Mouse (Mus musculus) MEL-GATA-1-ER (cell line): Measurements from ENCODE around the gene Pde4d.
"Not testable (repeated sequence)": the region's sequence is repeated elsewhere in the genome, so short reads cannot be mapped to it uniquely, and the experiment has no call there.

Source experiments
- DNase-seq: peaks from one replicate; pipeline ENCODE4 v3.0.0-alpha.2; 2012; ENCODE audit warnings: low read depth; ENCODE audit errors: extremely low read depth

The Pde4d gene

GRCm38 (mm10) chr13:108686262-108686661, 236.5 kb downstream of the Pde4d start:
- DNase-seq, result no peak

GRCm38 (mm10) chr13:108686807-108687206, 237.1 kb downstream of the Pde4d start:
- DNase-seq, result no peak

- no peak for DNase-seq
These were observed 243.3 kb downstream of the Pde4d start for GRCm38 (mm10) chr13:108692883-108693550.

GRCm38 (mm10) chr13:108705441-108705840, 255.7 kb downstream of the Pde4d start:
- no peak for DNase-seq

GRCm38 (mm10) chr13:108714032-108714431, 264.3 kb downstream of the Pde4d start:
- DNase-seq, result no peak

- no peak for DNase-seq
These were observed 265.3 kb downstream of the Pde4d start for GRCm38 (mm10) chr13:108715029-108715428.

- DNase-seq, result no peak
These were observed 272.5 kb downstream of the Pde4d start for GRCm38 (mm10) chr13:108722234-108722633.

GRCm38 (mm10) chr13:108734356-108734755, 284.6 kb downstream of the Pde4d start:
- not testable (repeated sequence) for DNase-seq

- DNase-seq, result no peak
These were observed 301.6 kb downstream of the Pde4d start for GRCm38 (mm10) chr13:108751155-108751840.

- DNase-seq, result no peak
These were observed 307.7 kb downstream of the Pde4d start for GRCm38 (mm10) chr13:108757477-108757876.

GRCm38 (mm10) chr13:108758331-108758730, 308.6 kb downstream of the Pde4d start:
- DNase-seq, result no peak

GRCm38 (mm10) chr13:108759140-108759539, 309.4 kb downstream of the Pde4d start:
- no peak for DNase-seq

- no peak for DNase-seq
These were observed 313.5 kb downstream of the Pde4d start for GRCm38 (mm10) chr13:108763295-108763694.

- DNase-seq, result no peak
These were observed 316.4 kb downstream of the Pde4d start for GRCm38 (mm10) chr13:108766020-108766727.

- DNase-seq, result no peak
These were observed 319.8 kb downstream of the Pde4d start for GRCm38 (mm10) chr13:108769465-108770056.

GRCm38 (mm10) chr13:108772386-108772785, 322.6 kb downstream of the Pde4d start:
- DNase-seq, result no peak

- no peak for DNase-seq
These were observed 325.2 kb downstream of the Pde4d start for GRCm38 (mm10) chr13:108774981-108775380.

GRCm38 (mm10) chr13:108775882-108776281, 326.1 kb downstream of the Pde4d start:
- no peak for DNase-seq

GRCm38 (mm10) chr13:108797620-108798019, 347.9 kb downstream of the Pde4d start:
- not testable (repeated sequence) for DNase-seq

- no peak for DNase-seq
These were observed 359.4 kb downstream of the Pde4d start for GRCm38 (mm10) chr13:108809191-108809590.

- no peak for DNase-seq
These were observed 363.2 kb downstream of the Pde4d start for GRCm38 (mm10) chr13:108812956-108813355.

GRCm38 (mm10) chr13:108819846-108820408, 370.2 kb downstream of the Pde4d start:
- DNase-seq, result no peak
